ENCODE assay signal across 7 mouse cellular contexts in genomic region chr4:152446178-152446577, GRCm38 (mm10). TPM values are rescaled to one million over a fixed set of nuclear protein-coding genes. Genes with fewer than 3 reads are reported as not detected.
DNase-seq lines count a peak whose midpoint lies in the region; ATAC-seq and TF ChIP-seq lines count a peak whose summit lies in the region.

No protein-coding gene starts in this region.

- no peaks in the 10 kb centered on the region for H3K27me3 ChIP-seq in CH12.LX (replicated peaks)
- H3K27me3 ChIP-seq in limb, embryonic 10.5 days (ENCODE audit: low read depth, poor library complexity, severe bottlenecking): no peaks in the 10 kb centered on the region

- H3K9me3 ChIP-seq in CH12.LX (replicated peaks; ENCODE audit: low read length): peaks cover 3% of the 10 kb centered on the region
- no peaks in the 10 kb centered on the region for H3K9me3 ChIP-seq in limb, embryonic 10.5 days (replicated peaks)

- ATAC-seq in inflammation-experienced regulatory T-cells, adult 6 months: peak; percentile 81
- ATAC-seq in neutrophil, adult 5-6 weeks (ENCODE audit: extremely low read depth, insufficient number of reproducible peaks, low FRiP score, poor library complexity, severe bottlenecking): peak; percentile 53; the same call in 1 of the 2 replicates

- in situ Hi-C loops in CH12.LX (cut with MboI; ENCODE audit: low pct_ligation_motif_present, low pct_unique_long_range_greater_than_20kb, low sequenced_read_pairs): no loop called here

- TF ChIP-seq POLR2A in CH12.LX (IDR thresholded peaks at IDR 0.05; ENCODE audit: low read depth, low read length): peak; percentile 63

- H3K4me3 ChIP-seq in CH12.LX (replicated peaks in 1 of 3; ENCODE audit: low read depth in 2 of 3, low read length in 2 of 3, poor library complexity in 1 of 3): peak overlapping the region; percentile 61 to 96 (median 88)
- H3K4me3 ChIP-seq in limb, embryonic 10.5 days: no peak overlapping the region

- H3K27ac ChIP-seq in CH12.LX (ENCODE audit: insufficient read depth, low read depth): peak overlapping the region; percentile 83
- no peak overlapping the region for H3K27ac ChIP-seq in limb, embryonic 10.5 days

- TF ChIP-seq EP300 in CH12.LX (IDR thresholded peaks at IDR 0.05; ENCODE audit: low read length): no peak

- 85% methylated on average over 10 of the region's 10 CpGs for WGBS in limb, embryonic 10.5 days

- H3K9ac ChIP-seq in CH12.LX (ENCODE audit: insufficient read depth, low read depth): peak overlapping the region; percentile 90

- dilution Hi-C loops in CH12.LX (cut with MboI; ENCODE audit: extremely low pct_ligation_motif_present, extremely low pct_unique_long_range_greater_than_20kb, low sequenced_read_pairs): no loop called here

- TF ChIP-seq CTCF in CH12.LX (conservative IDR thresholded peaks at IDR 0.05 in 1 of 2, IDR thresholded peaks at IDR 0.05 in 1 of 2; ENCODE audit: low read depth in 2 of 2, low read length in 2 of 2): no peak

- DNase-seq in 3T3-L1 (ENCODE audit: low read depth, low spot score): peak; percentile 45
- peak; percentile 84 for DNase-seq in CH12.LX (ENCODE audit: extremely low read depth)
- DNase-seq in limb, embryonic 10.5 days (ENCODE audit: low spot score): no peak
- no peak for DNase-seq in urinary bladder, adult 18-20 months (ENCODE audit: low spot score in 2 of 2)
- DNase-seq in adrenal gland, adult 18-20 months (ENCODE audit: low spot score in 2 of 2): no peak

- peaks cover 25 to 41% of the 10 kb centered on the region in 2 experiments for H3K36me3 ChIP-seq in CH12.LX (replicated peaks in 1 of 2; ENCODE audit: control insufficient read depth in 1 of 2, insufficient read depth in 1 of 2, low read length in 1 of 2)
- H3K36me3 ChIP-seq in limb, embryonic 10.5 days: no peaks in the 10 kb centered on the region

- H3K4me2 ChIP-seq in CH12.LX (ENCODE audit: insufficient read depth, low read depth, poor library complexity, severe bottlenecking): peak overlapping the region; percentile 82

- no peak for TF ChIP-seq RAD21 in CH12.LX (IDR thresholded peaks at IDR 0.05; ENCODE audit: low read depth, low read length)

- peaks cover 23% of the 10 kb centered on the region for H3K79me2 ChIP-seq in CH12.LX (replicated peaks; ENCODE audit: control insufficient read depth, extremely low read depth, insufficient read depth, poor library complexity, severe bottlenecking)

- peaks cover 12 to 30% of the 10 kb centered on the region in 2 experiments for H3K4me1 ChIP-seq in CH12.LX (ENCODE audit: control insufficient read depth in 1 of 2, insufficient read depth in 2 of 2)
- no peaks in the 10 kb centered on the region; the same call in 1 of the 2 replicates for H3K4me1 ChIP-seq in limb, embryonic 10.5 days

TF ChIP-seq in CH12.LX, 34 proteins besides CTCF, POLR2A, EP300 and RAD21:
- TF ChIP-seq RCOR1 (conservative IDR thresholded peaks at IDR 0.05; ENCODE audit: low read depth, low read length): no peak
- TF ChIP-seq MAFK (IDR thresholded peaks at IDR 0.05; ENCODE audit: insufficient replicate concordance, low read length): no peak
- TF ChIP-seq KAT2A (IDR thresholded peaks at IDR 0.05; ENCODE audit: insufficient replicate concordance, low read length): no peak
- TF ChIP-seq TCF12 (IDR thresholded peaks at IDR 0.05; ENCODE audit: low read depth, low read length): 0 out of 2 replicates have a peak, but pooled peaks have one; percentile 37
- TF ChIP-seq CHD2 (IDR thresholded peaks at IDR 0.05; ENCODE audit: low read length): no peak
- TF ChIP-seq ELF1 (IDR thresholded peaks at IDR 0.05; ENCODE audit: low read depth, low read length): 0 out of 2 replicates have a peak, but pooled peaks have one; percentile 45
- no peak for TF ChIP-seq NELFE (IDR thresholded peaks at IDR 0.05; ENCODE audit: low read depth, low read length)
- no peak for TF ChIP-seq PAX5 (IDR thresholded peaks at IDR 0.05; ENCODE audit: low read length)
- TF ChIP-seq SMC3 (IDR thresholded peaks at IDR 0.05; ENCODE audit: low read depth, low read length): no peak
- no peak for TF ChIP-seq USF1 (IDR thresholded peaks at IDR 0.05; ENCODE audit: low read depth, low read length)
- no peak for TF ChIP-seq TBP (conservative IDR thresholded peaks at IDR 0.05; ENCODE audit: low read depth, low read length)
- TF ChIP-seq JUND (conservative IDR thresholded peaks at IDR 0.05; ENCODE audit: low read depth, low read length): no peak
- TF ChIP-seq E2F4 (IDR thresholded peaks at IDR 0.05; ENCODE audit: insufficient replicate concordance, low read depth, low read length): no peak
- TF ChIP-seq UBTF (IDR thresholded peaks at IDR 0.05; ENCODE audit: low read depth, low read length): no peak
- no peak for TF ChIP-seq MEF2A (IDR thresholded peaks at IDR 0.05; ENCODE audit: borderline replicate concordance, low read depth, low read length)
- TF ChIP-seq ZC3H11A (IDR thresholded peaks at IDR 0.05; ENCODE audit: low read depth, low read length): no peak
- peak; percentile 46; the same call in 1 of the 2 replicates for TF ChIP-seq HCFC1 (IDR thresholded peaks at IDR 0.05; ENCODE audit: low read depth, low read length)
- no peak for TF ChIP-seq ZNF384 (IDR thresholded peaks at IDR 0.05; ENCODE audit: low read depth, low read length)
- no peak for TF ChIP-seq SIN3A (IDR thresholded peaks at IDR 0.05; ENCODE audit: low read length)
- TF ChIP-seq GABPA (IDR thresholded peaks at IDR 0.05; ENCODE audit: insufficient replicate concordance, low read depth, low read length): no peak
- TF ChIP-seq IRF4 (IDR thresholded peaks at IDR 0.05; ENCODE audit: low read depth, low read length): no peak
- TF ChIP-seq MAX (IDR thresholded peaks at IDR 0.05; ENCODE audit: low read length): peak; percentile 60; the same call in 1 of the 2 replicates
- no peak for TF ChIP-seq POLR2AphosphoS2 (IDR thresholded peaks at IDR 0.05; ENCODE audit: low read depth, low read length)
- TF ChIP-seq CHD1 (IDR thresholded peaks at IDR 0.05; ENCODE audit: low read depth, low read length): no peak; the same call in 1 of the 2 replicates
- no peak for TF ChIP-seq USF2 (conservative IDR thresholded peaks at IDR 0.05; ENCODE audit: low read depth, low read length)
- TF ChIP-seq ETS1 (conservative IDR thresholded peaks at IDR 0.05; ENCODE audit: low read depth, low read length): peak; percentile 25
- no peak for TF ChIP-seq ZKSCAN1 (IDR thresholded peaks at IDR 0.05; ENCODE audit: borderline replicate concordance, low read depth, low read length)
- TF ChIP-seq MAZ (IDR thresholded peaks at IDR 0.05; ENCODE audit: low read depth, low read length): no peak
- TF ChIP-seq MXI1 (IDR thresholded peaks at IDR 0.05; ENCODE audit: low read depth, low read length): peak; percentile 72; the same call in 1 of the 2 replicates
- no peak for TF ChIP-seq JUN (IDR thresholded peaks at IDR 0.05; ENCODE audit: insufficient read depth, low read depth, low read length)
- TF ChIP-seq NRF1 (IDR thresholded peaks at IDR 0.05; ENCODE audit: low read depth, low read length): no peak
- TF ChIP-seq ZMIZ1 (IDR thresholded peaks at IDR 0.05; ENCODE audit: low read depth, low read length): 0 out of 2 replicates have a peak, but pooled peaks have one; percentile 34
- TF ChIP-seq MYC (IDR thresholded peaks at IDR 0.05; ENCODE audit: low read depth, low read length): peak; percentile 62
- TF ChIP-seq BHLHE40 (IDR thresholded peaks at IDR 0.05; ENCODE audit: low read depth, low read length): no peak

RNA-seq across cellular contexts. Expression of gene Nphp4, which starts 30.3 kb away (rescaled TPM):
- total RNA-seq in CH12.LX (2012; rRNA removed): 0.29 and 0.68 TPM in 2 replicates
- total RNA-seq in CH12.LX (2014; rRNA removed): 0.15 TPM in 1 of 2 replicates, not detected in the other
- 0.09 TPM in 1 of 2 replicates, not detected in the other for polyA plus RNA-seq in CH12.LX (2012; ENCODE audit: insufficient read length, low read depth)
- under 1 TPM in 1 of 3 experiments, not detected in 2; 0.41 TPM for polyA plus RNA-seq in inflammation-experienced regulatory T-cells, adult 6 months (2017; shearing (Covaris generic))
- total RNA-seq in neutrophil, adult 5-6 weeks (2017): 0.37 and 0.81 TPM in 2 replicates
- polyA plus RNA-seq in limb, embryonic 10.5 days (2016; fragmentation: Nextera tagmentation; extraction: Ambion mirVana): 2.8 and 3.8 TPM in 2 replicates
- total RNA-seq in adrenal gland, adult 18-20 months (2021): 1 to 10 TPM; 2.9 to 4.1 TPM

RNA-seq across cellular contexts. Expression of gene Kcnab2, which starts 31.5 kb away (rescaled TPM):
- total RNA-seq in CH12.LX (2012; rRNA removed) (56.3 and 58.3 TPM in 2 replicates), CH12.LX (2014; rRNA removed) (35.3 and 35.7 TPM in 2 replicates)
- 95.8 and 116 TPM in 2 replicates for polyA plus RNA-seq in CH12.LX (2012; ENCODE audit: insufficient read length, low read depth)
- 100 to 1,000 TPM in 1 of 3 experiments, 10 to 100 TPM in 2; 81.9 to 170 (median 96.5) TPM for polyA plus RNA-seq in inflammation-experienced regulatory T-cells, adult 6 months (2017; shearing (Covaris generic))
- 49.3 and 49.7 TPM in 2 replicates for total RNA-seq in neutrophil, adult 5-6 weeks (2017)
- 3.9 and 5.2 TPM in 2 replicates for polyA plus RNA-seq in limb, embryonic 10.5 days (2016; fragmentation: Nextera tagmentation; extraction: Ambion mirVana)
- 1 to 10 TPM; 4.6 to 5.5 TPM for total RNA-seq in adrenal gland, adult 18-20 months (2021)

Comparison
In these comparisons a context has a peak if more than half of its experiments do, and no peak if none do; other contexts are left out.
1. DNase-seq: peak in 3T3-L1 (single experiment) and CH12.LX (single experiment); none in limb, embryonic 10.5 days (single experiment), urinary bladder, adult 18-20 months (0 of 2) and adrenal gland, adult 18-20 months (0 of 2).